Mouse (Mus musculus): ENCODE data around the gene Ktn1. TPM values are rescaled to one million over a fixed set of nuclear protein-coding genes. Genes with fewer than 3 reads are reported as not detected.

Ktn1 gene
- total RNA-seq (2023), result 100 to 1,000 TPM; 136 to 141 TPM

DNA sequence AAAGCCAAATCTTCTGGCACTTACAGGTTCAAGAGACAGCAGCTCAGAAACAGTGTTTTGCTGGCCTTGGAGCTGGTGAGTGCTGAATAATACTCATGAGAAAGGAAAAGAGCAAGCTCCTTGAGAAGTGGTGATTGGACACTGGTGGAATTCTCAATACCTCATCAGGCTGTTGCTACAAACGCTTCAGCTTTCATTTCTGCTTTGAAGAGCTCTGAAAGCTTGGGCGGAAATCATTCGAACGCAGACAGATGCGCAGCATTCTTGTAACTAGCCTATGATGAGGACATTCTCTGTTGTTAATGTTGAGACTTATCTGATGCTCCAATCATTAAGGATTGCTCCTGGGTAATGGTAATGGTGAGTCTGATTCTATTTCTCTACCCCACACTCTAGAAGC is at the start of gene Ktn1:
Ktn1 (plus strand) TSS at position 231 of the 400 bp plus-strand sequence.

Other genes starting within 250 kb of the Ktn1 start
- 1 to 10 TPM; 6.7 to 8.0 TPM for gene Dlgap5, start 230.0 kb upstream of the Ktn1 start, total RNA-seq (2023)
- gene Fbxo34, start 198.0 kb upstream of the Ktn1 start, total RNA-seq (2023), result 10 to 100 TPM; 20.1 to 20.7 TPM
- 10 to 100 TPM; 23.0 to 24.5 TPM for gene Atg14, start 77.8 kb upstream of the Ktn1 start, total RNA-seq (2023)

Measured in B cell, adult 67 days (primary cell).